Mouse (Mus musculus): Measurements from ENCODE around the gene Acsf3. TPM values are rescaled to one million over a fixed set of nuclear protein-coding genes. Genes with fewer than 3 reads are reported as not detected.

Gene Acsf3
- polyA plus RNA-seq, 1 experiment from 2014 or later, result 17.1 TPM

DNA sequence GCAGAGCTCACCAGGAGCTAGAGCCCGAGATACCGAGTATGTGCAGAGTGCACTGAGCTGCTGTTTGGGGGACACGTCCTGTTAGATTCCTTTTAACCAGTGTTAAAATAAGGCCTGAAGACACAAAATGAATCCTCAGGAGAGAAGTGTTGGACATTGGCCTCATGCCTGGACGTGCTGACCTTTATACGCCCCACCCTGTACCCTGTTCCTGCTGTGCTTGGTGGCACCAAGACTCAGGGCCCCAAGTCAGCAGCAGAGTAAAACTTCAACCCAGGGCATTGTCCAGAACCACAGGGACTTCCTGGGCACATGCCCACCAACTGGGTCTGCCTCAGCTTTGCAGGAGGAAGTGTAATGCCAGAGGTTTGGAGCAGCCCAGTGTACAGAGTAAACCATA is 14.5 kb downstream of the Acsf3 start:
- WGBS, result 89% methylated on average over 5 of the region's 5 CpGs
- Histone ChIP-seq H3K4me2 (no peak overlapping the region), H3K9me3 (no peaks in the 10 kb centered on the region), H3K27ac (replicated peaks) (no peak overlapping the region), H3K4me1 (replicated peaks) (peaks cover 17% of the 10 kb centered on the region), H3K9ac (no peak overlapping the region), H3K36me3 (peaks cover 9% of the 10 kb centered on the region; the same call in 1 of the 2 replicates), H3K27me3 (no peaks in the 10 kb centered on the region), H3K4me3 (no peak overlapping the region)
- ATAC-seq (ENCODE audit: low FRiP score, low read depth), result no peak

DNA sequence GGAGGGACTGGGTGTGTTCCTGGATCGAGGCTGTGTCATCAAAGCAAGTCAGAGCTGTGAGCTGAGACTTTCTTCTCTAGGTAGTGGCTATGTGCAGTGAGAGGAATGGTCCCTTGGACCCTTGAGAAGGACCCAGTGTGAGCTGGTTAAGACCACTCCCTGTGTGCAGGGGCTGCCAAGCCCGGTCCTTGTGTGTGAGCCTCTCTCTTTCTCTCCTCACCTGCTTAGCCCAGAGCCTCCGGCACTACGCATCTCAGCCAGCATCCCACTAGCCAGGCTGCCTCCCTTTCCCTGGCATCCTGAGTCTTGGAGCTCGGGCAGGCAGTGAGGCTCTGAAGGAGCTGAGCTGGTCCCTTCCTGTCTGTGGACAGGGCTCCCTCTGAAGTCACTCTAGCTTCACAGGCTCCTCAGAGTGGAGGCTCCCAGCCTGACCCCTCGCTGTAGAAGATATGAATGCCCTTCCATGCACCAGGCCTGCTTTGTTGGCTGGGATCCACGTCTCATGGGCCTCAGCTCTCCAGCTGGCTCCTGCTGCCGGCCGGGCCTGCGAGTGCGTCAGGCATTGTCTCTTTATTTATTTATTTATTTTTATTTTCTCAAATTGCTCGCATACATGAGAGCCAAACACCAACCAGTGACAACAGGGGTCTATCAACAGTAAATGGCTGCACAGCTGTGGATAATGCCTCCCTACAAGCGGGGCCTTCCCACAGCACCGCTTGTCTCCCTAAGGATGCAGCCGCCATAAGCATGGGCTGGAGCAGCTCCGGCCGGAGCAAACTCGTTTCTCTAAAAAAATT is 18.3 kb downstream of the Acsf3 start:
- Histone ChIP-seq H3K27ac (replicated peaks) (peak overlapping the region; percentile 77), H3K9ac (peak overlapping the region; percentile 17; the same call in 1 of the 2 replicates), H3K4me3 (no peak overlapping the region), H3K27me3 (no peaks in the 10 kb centered on the region), H3K4me1 (replicated peaks) (peaks cover 17% of the 10 kb centered on the region), H3K9me3 (no peaks in the 10 kb centered on the region), H3K36me3 (no peaks in the 10 kb centered on the region), H3K4me2 (no peak overlapping the region)
- peak; percentile 77 for ATAC-seq (ENCODE audit: low FRiP score, low read depth)
- 42% methylated on average over 18 of the region's 18 CpGs for WGBS

DNA sequence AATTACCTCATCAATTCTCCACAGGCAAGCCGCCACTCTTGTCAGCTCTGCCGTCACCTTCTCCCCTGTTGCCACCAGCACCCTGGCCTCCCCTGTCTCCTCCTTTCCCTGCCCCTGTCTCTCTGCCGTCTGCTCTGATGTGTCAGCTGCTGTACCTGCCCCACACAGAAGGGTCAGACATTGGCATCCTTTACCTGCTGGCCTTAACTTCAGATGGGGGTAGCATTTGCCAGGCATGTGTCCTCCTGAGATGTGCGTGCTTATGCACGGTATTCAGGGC is 18.8 kb downstream of the Acsf3 start:
- Histone ChIP-seq H3K9ac (no peak overlapping the region), H3K27me3 (no peaks in the 10 kb centered on the region), H3K36me3 (no peaks in the 10 kb centered on the region), H3K4me1 (replicated peaks) (peaks cover 17% of the 10 kb centered on the region), H3K9me3 (no peaks in the 10 kb centered on the region), H3K4me2 (no peak overlapping the region), H3K27ac (replicated peaks) (peak overlapping the region; percentile 77), H3K4me3 (no peak overlapping the region)
- ATAC-seq (ENCODE audit: low FRiP score, low read depth), result 0 out of 2 replicates have a peak, but pooled peaks have one; percentile 4
- WGBS, result 45% methylated on average over 5 of the region's 5 CpGs

GRCm38 (mm10) chr8:122803906-122804761 is 28.8 kb downstream of the Acsf3 start:
- no peaks in the 10 kb centered on the region for H3K9me3 ChIP-seq
- no peak overlapping the region for H3K4me3 ChIP-seq
- no peaks in the 10 kb centered on the region for H3K27me3 ChIP-seq
- H3K4me1 ChIP-seq (replicated peaks), result peaks cover 52% of the 10 kb centered on the region
- H3K27ac ChIP-seq (replicated peaks), result peak overlapping the region; percentile 84
- H3K36me3 ChIP-seq, result no peaks in the 10 kb centered on the region
- 8% methylated on average over 15 of the region's 15 CpGs for WGBS
- ATAC-seq (ENCODE audit: low FRiP score, low read depth), result peak; percentile 79
- H3K9ac ChIP-seq, result no peak overlapping the region
- peak overlapping the region; percentile 20; the same call in 1 of the 2 replicates for H3K4me2 ChIP-seq

GRCm38 (mm10) chr8:122805349-122805748 is 30.1 kb downstream of the Acsf3 start:
- peak; percentile 60 for ATAC-seq (ENCODE audit: low FRiP score, low read depth)
- Histone ChIP-seq H3K27me3 (no peaks in the 10 kb centered on the region), H3K9ac (no peak overlapping the region), H3K4me2 (no peak overlapping the region), H3K9me3 (no peaks in the 10 kb centered on the region), H3K36me3 (no peaks in the 10 kb centered on the region), H3K27ac (replicated peaks) (peak overlapping the region; percentile 84), H3K4me3 (no peak overlapping the region), H3K4me1 (replicated peaks) (peaks cover 57% of the 10 kb centered on the region)
- WGBS, result 20% methylated on average over 3 of the region's 3 CpGs

GRCm38 (mm10) chr8:122806956-122807538 is 31.8 kb downstream of the Acsf3 start:
- Histone ChIP-seq H3K9me3 (no peaks in the 10 kb centered on the region), H3K27me3 (no peaks in the 10 kb centered on the region), H3K27ac (replicated peaks) (peak overlapping the region; percentile 59), H3K4me3 (no peak overlapping the region), H3K36me3 (no peaks in the 10 kb centered on the region), H3K9ac (no peak overlapping the region; the same call in none of the 2 replicates), H3K4me2 (no peak overlapping the region), H3K4me1 (replicated peaks) (peaks cover 74% of the 10 kb centered on the region)
- no peak for ATAC-seq (ENCODE audit: low FRiP score, low read depth)
- WGBS, result 42% methylated on average over 7 of the region's 7 CpGs

GRCm38 (mm10) chr8:122807907-122808306 is 32.6 kb downstream of the Acsf3 start:
- Histone ChIP-seq H3K4me3 (no peak overlapping the region), H3K27me3 (no peaks in the 10 kb centered on the region), H3K36me3 (no peaks in the 10 kb centered on the region), H3K27ac (replicated peaks) (peak overlapping the region; percentile 26; the same call in 1 of the 2 replicates), H3K4me1 (replicated peaks) (peaks cover 82% of the 10 kb centered on the region), H3K9ac (no peak overlapping the region), H3K9me3 (no peaks in the 10 kb centered on the region), H3K4me2 (no peak overlapping the region)
- no peak for ATAC-seq (ENCODE audit: low FRiP score, low read depth)
- 47% methylated on average over 4 of the region's 4 CpGs for WGBS

DNA sequence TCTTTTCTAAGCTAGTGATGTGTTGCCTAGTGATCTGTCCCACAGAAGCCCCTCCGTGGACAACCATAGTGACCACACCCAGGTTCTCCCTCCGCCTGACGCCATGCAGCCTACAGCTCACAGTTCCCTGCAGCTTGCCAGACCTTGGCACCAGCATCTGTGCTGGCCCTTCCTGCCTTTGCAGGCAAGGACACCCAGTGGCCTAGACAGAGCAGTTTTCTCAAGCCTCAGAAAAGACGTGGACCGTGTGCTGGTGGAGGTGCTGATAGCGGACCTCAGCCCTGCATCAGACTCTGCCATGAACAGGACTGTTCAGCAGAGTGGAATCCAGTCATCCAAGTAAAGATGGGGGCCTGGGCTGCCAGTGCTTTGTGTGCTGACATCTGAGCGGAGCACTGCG is 35.1 kb downstream of the Acsf3 start:
- H3K4me3 ChIP-seq, result no peak overlapping the region
- no peaks in the 10 kb centered on the region for H3K36me3 ChIP-seq
- no peaks in the 10 kb centered on the region for H3K9me3 ChIP-seq
- no peak overlapping the region for H3K9ac ChIP-seq
- H3K4me2 ChIP-seq, result no peak overlapping the region
- no peaks in the 10 kb centered on the region for H3K27me3 ChIP-seq
- WGBS, result 71% methylated on average over 8 of the region's 8 CpGs
- peaks cover 72% of the 10 kb centered on the region for H3K4me1 ChIP-seq (replicated peaks)
- H3K27ac ChIP-seq (replicated peaks), result peak overlapping the region; percentile 27
- no peak for ATAC-seq (ENCODE audit: low FRiP score, low read depth)

DNA sequence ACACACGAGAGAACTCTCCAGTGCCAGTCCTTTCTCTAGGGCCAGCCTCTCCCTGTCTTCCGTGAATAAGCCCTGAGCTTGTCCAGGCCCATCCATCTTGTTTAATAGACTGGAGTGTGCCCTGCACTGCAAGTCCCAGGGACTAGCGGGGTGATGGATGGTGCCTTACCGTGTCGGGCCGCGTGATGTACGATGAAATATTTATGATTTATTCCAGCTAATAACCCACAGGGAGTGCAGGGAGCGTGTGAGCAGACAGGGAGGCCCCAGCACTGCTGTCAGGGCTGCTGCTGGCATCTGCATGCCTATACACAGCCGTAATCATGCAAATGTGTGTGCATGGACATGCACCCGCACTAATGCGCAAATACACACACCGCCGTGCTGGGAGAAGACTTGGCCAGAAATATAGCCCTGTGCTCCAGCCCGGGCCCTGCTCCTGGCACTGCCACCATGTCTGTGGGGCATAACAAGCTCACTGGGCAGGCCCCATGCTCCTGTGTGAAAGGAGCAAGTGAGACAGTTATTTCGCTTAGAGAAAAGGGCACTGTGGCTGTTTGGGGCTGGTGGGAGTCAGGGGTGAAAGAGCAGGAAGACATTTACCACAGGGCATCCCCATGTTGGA is 36.7 kb downstream of the Acsf3 start:
- Histone ChIP-seq H3K27ac (replicated peaks) (peak overlapping the region; percentile 63), H3K9ac (0 out of 2 replicates have a peak overlapping the region, but pooled peaks have one; percentile 11), H3K27me3 (no peaks in the 10 kb centered on the region), H3K4me1 (replicated peaks) (peaks cover 56% of the 10 kb centered on the region), H3K4me3 (no peak overlapping the region), H3K4me2 (no peak overlapping the region), H3K9me3 (no peaks in the 10 kb centered on the region), H3K36me3 (no peaks in the 10 kb centered on the region)
- 39% methylated on average over 16 of the region's 16 CpGs for WGBS
- peak; percentile 76 for ATAC-seq (ENCODE audit: low FRiP score, low read depth)

DNA sequence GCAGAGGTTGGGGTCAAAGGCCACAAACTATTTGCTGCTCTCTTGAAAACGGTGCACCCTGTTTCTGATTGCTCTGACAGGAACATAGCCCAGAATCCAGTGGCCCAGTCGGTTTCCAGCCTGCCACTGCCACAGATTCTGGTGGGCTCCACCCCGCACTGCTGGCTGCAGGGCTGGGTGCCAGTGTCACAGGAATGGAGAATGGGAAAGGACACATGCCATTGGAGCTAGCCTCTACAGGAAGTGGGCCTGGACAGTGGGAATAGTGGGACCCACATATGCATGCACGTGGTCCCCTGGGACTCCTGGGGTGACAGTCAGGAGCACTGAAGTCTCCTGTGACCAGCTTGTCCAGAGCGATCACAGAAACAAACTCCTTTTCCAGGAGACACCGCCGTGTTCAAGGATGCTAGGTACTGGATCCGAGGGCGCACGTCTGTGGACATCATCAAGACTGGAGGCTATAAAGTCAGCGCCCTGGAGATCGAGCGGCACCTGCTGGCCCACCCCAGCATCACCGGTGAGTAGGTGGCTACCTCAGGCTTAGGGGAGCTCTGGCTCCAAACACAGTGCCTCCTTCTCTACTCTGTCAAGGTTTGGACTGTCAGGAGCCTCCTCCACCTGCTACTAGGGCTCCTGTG is 37.4 kb downstream of the Acsf3 start:
- Histone ChIP-seq H3K4me3 (no peak overlapping the region), H3K36me3 (no peaks in the 10 kb centered on the region), H3K9me3 (no peaks in the 10 kb centered on the region), H3K4me1 (replicated peaks) (peaks cover 54% of the 10 kb centered on the region), H3K27ac (replicated peaks) (peak overlapping the region; percentile 63), H3K9ac (no peak overlapping the region), H3K27me3 (no peaks in the 10 kb centered on the region), H3K4me2 (no peak overlapping the region)
- WGBS, result 57% methylated on average over 14 of the region's 14 CpGs
- 0 out of 2 replicates have a peak, but pooled peaks have one; percentile 10 for ATAC-seq (ENCODE audit: low FRiP score, low read depth)

- H3K4me3 ChIP-seq, result no peak overlapping the region
- H3K4me2 ChIP-seq, result no peak overlapping the region
- H3K27ac ChIP-seq (replicated peaks), result no peak overlapping the region
- peaks cover 48% of the 10 kb centered on the region for H3K4me1 ChIP-seq (replicated peaks)
- H3K9me3 ChIP-seq, result no peaks in the 10 kb centered on the region
- H3K9ac ChIP-seq, result no peak overlapping the region
- 12% methylated on average over 7 of the region's 7 CpGs for WGBS
- no peaks in the 10 kb centered on the region for H3K36me3 ChIP-seq
- no peak for ATAC-seq (ENCODE audit: low FRiP score, low read depth)
- H3K27me3 ChIP-seq, result no peaks in the 10 kb centered on the region
Observed at GRCm38 (mm10) chr8:122814608-122815007, 39.3 kb downstream of the Acsf3 start.
